In genomic region chr12:52097049-52097649, GRCm38 (mm10) we compare ENCODE assay signal across 8 mouse cellular contexts. TPM values are rescaled to one million over a fixed set of nuclear protein-coding genes. Genes with fewer than 3 reads are reported as not detected.
DNase-seq lines count a peak whose midpoint lies in the region; ATAC-seq and TF ChIP-seq lines count a peak whose summit lies in the region.

No protein-coding gene starts in this region.

- DNase-seq in heart, adult 9 months (ENCODE audit: low spot score in 2 of 2): no peak
- no peak for DNase-seq in G1E (ENCODE audit: low spot score)
- DNase-seq in hindbrain, embryonic 10.5 days (ENCODE audit: low spot score): no peak
- DNase-seq in midbrain, embryonic 10.5 days (ENCODE audit: low spot score): no peak
- DNase-seq in right cerebral cortex, postnatal 4 days: no peak
- DNase-seq in layer of hippocampus, adult 18-20 months (ENCODE audit: low spot score in 2 of 2): no peak

- H3K27ac ChIP-seq in heart, embryonic 12.5 days (ENCODE audit: poor library complexity, severe bottlenecking): no peak overlapping the region
- H3K27ac ChIP-seq in hindbrain, embryonic 10.5 days: no peak overlapping the region; the same call in 1 of the 2 replicates
- H3K27ac ChIP-seq in midbrain, embryonic 10.5 days (replicated peaks): peak overlapping the region; percentile 96

- 64% methylated on average over 13 of the region's 13 CpGs for WGBS in heart, embryonic 12.5 days
- WGBS in hindbrain, embryonic 10.5 days: 73% methylated on average over 13 of the region's 13 CpGs
- WGBS in midbrain, embryonic 10.5 days: 70% methylated on average over 13 of the region's 13 CpGs

- peak overlapping the region; percentile 64 for H3K4me2 ChIP-seq in heart, embryonic 12.5 days

- no peak overlapping the region for H3K9ac ChIP-seq in heart, embryonic 12.5 days

- ATAC-seq in heart, embryonic 12.5 days (ENCODE audit: insufficient number of reproducible peaks, low FRiP score): no peak
- ATAC-seq in G1E (ENCODE audit: extremely low read depth, insufficient number of reproducible peaks, low FRiP score, poor library complexity, severe bottlenecking): peak; percentile 5; the same call in 1 of the 2 replicates
- no peak for ATAC-seq in frontal cortex, adult (ENCODE audit: low TSS enrichment)

- no peaks in the 10 kb centered on the region for H3K4me1 ChIP-seq in heart, embryonic 12.5 days (replicated peaks)
- H3K4me1 ChIP-seq in G1E (ENCODE audit: insufficient read depth, low read depth, low read length): peaks cover 13% of the 10 kb centered on the region
- H3K4me1 ChIP-seq in hindbrain, embryonic 10.5 days (replicated peaks): peaks cover 5% of the 10 kb centered on the region; the same call in 1 of the 2 replicates
- H3K4me1 ChIP-seq in midbrain, embryonic 10.5 days: peaks cover 8% of the 10 kb centered on the region

- H3K27me3 ChIP-seq in heart, embryonic 12.5 days (replicated peaks): 0 out of 2 replicates have a peak, but pooled peaks cover 4% of the 10 kb centered on the region
- H3K27me3 ChIP-seq in G1E (ENCODE audit: insufficient read depth, low read length): peaks cover 10% of the 10 kb centered on the region; the same call in 1 of the 2 replicates
- no peaks in the 10 kb centered on the region for H3K27me3 ChIP-seq in hindbrain, embryonic 10.5 days (ENCODE audit: insufficient read depth, poor library complexity, severe bottlenecking)
- no peaks in the 10 kb centered on the region for H3K27me3 ChIP-seq in midbrain, embryonic 10.5 days (ENCODE audit: low read depth, poor library complexity, severe bottlenecking)

- no peaks in the 10 kb centered on the region for H3K9me3 ChIP-seq in heart, embryonic 12.5 days (replicated peaks)
- no peaks in the 10 kb centered on the region for H3K9me3 ChIP-seq in G1E (replicated peaks)
- H3K9me3 ChIP-seq in hindbrain, embryonic 10.5 days: no peaks in the 10 kb centered on the region
- no peaks in the 10 kb centered on the region for H3K9me3 ChIP-seq in midbrain, embryonic 10.5 days (replicated peaks)

- H3K36me3 ChIP-seq in heart, embryonic 12.5 days: no peaks in the 10 kb centered on the region
- H3K36me3 ChIP-seq in G1E (replicated peaks): peaks cover 17% of the 10 kb centered on the region
- H3K36me3 ChIP-seq in hindbrain, embryonic 10.5 days: no peaks in the 10 kb centered on the region
- H3K36me3 ChIP-seq in midbrain, embryonic 10.5 days: no peaks in the 10 kb centered on the region

- no peak for TF ChIP-seq CTCF in G1E (IDR thresholded peaks at IDR 0.05; ENCODE audit: low read depth, low read length)

- peak overlapping the region; percentile 83 for H3K4me3 ChIP-seq in heart, embryonic 12.5 days
- H3K4me3 ChIP-seq in G1E (ENCODE audit: low read depth, low read length): peak overlapping the region; percentile 80
- peak overlapping the region; percentile 92 for H3K4me3 ChIP-seq in hindbrain, embryonic 10.5 days
- peak overlapping the region; percentile 96 for H3K4me3 ChIP-seq in midbrain, embryonic 10.5 days

RNA-seq across cellular contexts. Expression of gene Nubpl, which starts 0.4 kb away (rescaled TPM):
- 11.0 and 11.6 TPM in 2 replicates for polyA plus RNA-seq in heart, embryonic 12.5 days (2016; fragmentation: Nextera tagmentation; extraction: Ambion mirVana)
- 19.8 and 20.1 TPM in 2 replicates for total RNA-seq in G1E (2014; fragmentation: Nextera tagmentation)
- total RNA-seq in G1E (2017): 11.1 and 11.3 TPM in 2 replicates
- 22.5 and 29.9 TPM in 2 replicates for polyA plus RNA-seq in G1E (2012)
- 10.1 and 15.5 TPM in 2 replicates for polyA plus RNA-seq in hindbrain, embryonic 10.5 days (2016; fragmentation: Nextera tagmentation; extraction: Ambion mirVana)
- polyA plus RNA-seq in midbrain, embryonic 10.5 days (2016; fragmentation: Nextera tagmentation; extraction: Ambion mirVana): 15.6 and 17.6 TPM in 2 replicates
- total RNA-seq in layer of hippocampus, adult 18-20 months (2021): 1 to 10 TPM; 5.4 TPM
